Mouse (Mus musculus) midbrain, postnatal 0 days (tissue): ENCODE data around the gene Asns. TPM values are rescaled to one million over a fixed set of nuclear protein-coding genes. Genes with fewer than 3 reads are reported as not detected.
"Not testable (repeated sequence)": the region's sequence is repeated elsewhere in the genome, so short reads cannot be mapped to it uniquely, and the experiment has no call there.

Experiments used
- ATAC-seq: fragments of 200-750 bp; cut with Nextera tagmentation; 2 replicates; pipeline ENCODE4 v1.8.0; 2017; ENCODE audit warnings: moderate number of reproducible peaks, mild to moderate bottlenecking, moderate TSS enrichment, moderate library complexity; ENCODE audit not compliant: low FRiP score
- DNase-seq: peaks from one replicate; pipeline ENCODE4 v3.0.0-alpha.2; 2015; ENCODE audit warnings: low spot score
- H3K27ac ChIP-seq: fragments of 300-500 bp; sonication (generic); 2 replicates; pipeline ENCODE4 v1.5.1; 2014; ENCODE audit warnings: low read depth, mild to moderate bottlenecking, low read length, mixed read lengths
- H3K27me3 ChIP-seq: fragments of 300-500 bp; sonication (generic); 2 replicates; pipeline ENCODE4 v1.6.1; 2014; ENCODE audit warnings: low read length, control low read depth, mixed read lengths; ENCODE audit not compliant: insufficient read depth
- H3K36me3 ChIP-seq: fragments of 300-500 bp; sonication (generic); 2 replicates; pipeline ENCODE4 v1.6.1; 2014; ENCODE audit warnings: low read length, control low read depth, mixed read lengths; ENCODE audit not compliant: insufficient read depth
- H3K4me1 ChIP-seq: fragments of 300-500 bp; sonication (generic); 2 replicates; pipeline ENCODE4 v1.6.1; 2014; ENCODE audit warnings: mild to moderate bottlenecking, control low read depth, antibody characterized with exemption, low read length, mixed read lengths; ENCODE audit not compliant: insufficient read depth
- H3K4me2 ChIP-seq: fragments of 300-500 bp; sonication (generic); 2 replicates; pipeline ENCODE4 v1.6.1; 2014; ENCODE audit warnings: low read depth, mild to moderate bottlenecking, low read length, mixed read lengths; ENCODE audit not compliant: poor library complexity, severe bottlenecking
- H3K4me3 ChIP-seq: fragments of 300-500 bp; sonication (generic); 2 replicates; pipeline ENCODE4 v1.5.1; 2014; ENCODE audit warnings: low read depth, mild to moderate bottlenecking, low read length, moderate library complexity
- H3K9ac ChIP-seq: fragments of 300-500 bp; sonication (generic); replicated peaks from 2 replicates; pipeline ENCODE4 v1.6.1; 2014; ENCODE audit warnings: mild to moderate bottlenecking, low read length, moderate library complexity, mixed read lengths; ENCODE audit not compliant: poor library complexity, severe bottlenecking
- H3K9me3 ChIP-seq: fragments of 300-500 bp; sonication (generic); 2 replicates; pipeline ENCODE4 v1.6.1; 2016; ENCODE audit warnings: low read length, control low read depth
- CTCF ChIP-seq: IDR thresholded peaks from 2 replicates; pipeline ENCODE4 v1.5.1; 2016; ENCODE audit warnings: antibody characterized with exemption, mild to moderate bottlenecking
- whole genome bisulfite sequencing: fragments of 180-500 bp; shearing (Covaris S2); extraction: QIAGEN DNeasy Blood & Tissue Kit; methylation state at CpG from one replicate; pipeline ENCODE4 v1.1.7; 2014; 5-methylcytosine and 5-hydroxymethylcytosine counted together
- polyA plus RNA-seq: library from polyadenylated mRNA; unstranded; fragments of >200 nt; fragmentation: Nextera tagmentation; extraction: Ambion mirVana; gene quantifications from 2 replicates; pipeline ENCODE4 v1.2.1, GENCODE M21; 2015
- total RNA-seq: library from RNA; depleted of rRNA; stranded (reverse); fragments of >200 nt; gene quantifications from 2 replicates; pipeline ENCODE4 v1.2.3, GENCODE M21; 2014

Asns gene
- total and polyA plus RNA-seq, 2 experiments from 2014 or later: 88.7 to 132 TPM

DNA sequence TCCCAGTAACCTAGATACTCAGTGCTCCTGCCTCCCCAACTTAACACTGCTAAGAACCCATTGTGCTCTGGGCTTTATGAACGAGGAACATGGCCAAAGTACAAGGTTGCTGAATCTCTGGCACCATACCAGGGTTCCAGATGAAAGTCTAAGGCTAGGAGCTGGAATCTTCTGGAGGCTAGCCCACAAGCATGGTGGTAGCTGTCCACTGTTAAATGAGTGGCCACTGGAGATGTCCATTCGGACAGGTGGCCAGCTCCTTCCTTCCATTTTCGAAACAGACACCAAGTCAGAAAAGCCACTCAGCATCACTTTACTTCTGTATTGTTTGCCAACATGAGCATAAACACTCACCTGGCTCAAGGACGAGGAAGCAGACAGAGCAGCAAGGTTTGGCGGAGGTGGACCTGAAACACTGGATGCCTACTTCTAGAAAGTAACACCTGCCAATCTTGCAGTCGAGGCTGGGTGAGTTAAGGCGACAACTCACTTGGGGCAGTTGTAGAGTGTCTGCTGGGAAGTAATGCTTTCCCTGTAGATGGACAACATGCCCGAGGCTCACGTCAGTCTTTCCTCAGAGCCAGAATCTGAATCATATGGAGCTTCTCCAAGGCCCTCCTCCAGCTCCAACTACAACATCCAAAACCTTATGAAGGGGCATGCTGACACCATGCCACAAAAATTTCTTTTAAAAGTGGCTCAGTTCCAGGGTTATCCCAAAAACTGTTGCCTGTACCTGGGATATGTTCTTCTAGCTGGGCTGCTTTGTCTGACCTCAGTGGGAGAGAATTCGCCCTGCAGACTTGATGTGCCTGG, 20.4 kb downstream of the Asns start:
- H3K36me3 ChIP-seq: peaks cover 13% of the 10 kb centered on the region; the same call in 1 of the 2 replicates
- WGBS: 86% methylated on average over 10 of the region's 10 CpGs
- H3K27me3 ChIP-seq: no peaks in the 10 kb centered on the region
- no peaks in the 10 kb centered on the region for H3K4me1 ChIP-seq
- no peak overlapping the region for H3K27ac ChIP-seq
- H3K9me3 ChIP-seq: no peaks in the 10 kb centered on the region
- ATAC-seq: no peak
- no peak overlapping the region for H3K4me2 ChIP-seq
- no peak overlapping the region for H3K9ac ChIP-seq
- TF ChIP-seq CTCF: no peak
- DNase-seq: no peak
- no peak overlapping the region for H3K4me3 ChIP-seq

DNA sequence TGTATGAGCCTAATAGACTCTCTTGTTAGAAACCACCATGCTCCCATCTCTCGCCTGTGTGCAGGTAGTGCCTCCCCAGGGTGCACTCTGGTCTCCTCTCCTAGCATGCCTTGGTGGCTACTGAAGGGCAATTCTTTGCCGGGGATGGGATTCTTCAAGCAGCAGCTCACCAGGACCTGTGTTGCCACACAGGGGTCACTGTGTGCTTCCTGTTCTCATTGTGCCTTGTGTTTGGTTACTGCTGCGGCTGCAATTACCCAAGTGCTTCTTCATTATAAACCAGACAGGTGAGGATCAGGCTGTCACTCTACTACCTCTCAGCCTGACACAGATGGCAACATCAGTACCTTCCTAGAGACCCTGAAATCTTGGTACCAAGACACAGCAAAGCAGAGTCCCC, 21.6 kb downstream of the Asns start:
- Histone ChIP-seq H3K4me1 (no peaks in the 10 kb centered on the region), H3K4me2 (no peak overlapping the region), H3K9me3 (no peaks in the 10 kb centered on the region), H3K36me3 (peaks cover 13% of the 10 kb centered on the region; the same call in 1 of the 2 replicates), H3K27me3 (no peaks in the 10 kb centered on the region), H3K4me3 (no peak overlapping the region), H3K27ac (no peak overlapping the region), H3K9ac (no peak overlapping the region)
- ATAC-seq: no peak
- no peak for TF ChIP-seq CTCF
- WGBS: 80% methylated on average over 3 of the region's 3 CpGs
- DNase-seq: no peak

DNA sequence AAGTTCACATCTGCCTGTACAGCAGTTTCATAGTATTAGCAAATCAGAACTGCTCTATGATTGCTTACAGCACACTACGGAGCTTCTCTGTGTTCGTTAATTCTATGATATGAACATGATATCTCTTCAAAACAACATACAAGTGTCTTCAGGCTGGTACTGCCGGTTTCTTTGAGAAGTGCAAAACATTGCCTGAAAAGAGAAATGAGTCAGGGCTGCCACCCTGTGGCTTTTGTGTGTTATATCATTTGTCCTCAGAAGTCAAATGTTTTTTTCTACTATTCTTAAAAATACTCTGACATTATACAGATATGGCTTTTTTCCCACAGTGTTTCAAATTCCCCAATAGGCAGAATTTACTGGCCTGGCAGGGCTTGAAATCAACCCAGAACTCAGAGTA, 22.5 kb downstream of the Asns start:
- no peaks in the 10 kb centered on the region for H3K4me1 ChIP-seq
- WGBS: 44% methylated on average over 3 of the region's 3 CpGs
- H3K4me3 ChIP-seq: no peak overlapping the region
- no peak overlapping the region for H3K9ac ChIP-seq
- H3K4me2 ChIP-seq: no peak overlapping the region
- peak; percentile 68 for DNase-seq
- no peaks in the 10 kb centered on the region for H3K27me3 ChIP-seq
- peaks cover 13% of the 10 kb centered on the region; the same call in 1 of the 2 replicates for H3K36me3 ChIP-seq
- ATAC-seq: peak; percentile 20
- no peaks in the 10 kb centered on the region for H3K9me3 ChIP-seq
- H3K27ac ChIP-seq: no peak overlapping the region
- peak; percentile 78 for TF ChIP-seq CTCF

DNA sequence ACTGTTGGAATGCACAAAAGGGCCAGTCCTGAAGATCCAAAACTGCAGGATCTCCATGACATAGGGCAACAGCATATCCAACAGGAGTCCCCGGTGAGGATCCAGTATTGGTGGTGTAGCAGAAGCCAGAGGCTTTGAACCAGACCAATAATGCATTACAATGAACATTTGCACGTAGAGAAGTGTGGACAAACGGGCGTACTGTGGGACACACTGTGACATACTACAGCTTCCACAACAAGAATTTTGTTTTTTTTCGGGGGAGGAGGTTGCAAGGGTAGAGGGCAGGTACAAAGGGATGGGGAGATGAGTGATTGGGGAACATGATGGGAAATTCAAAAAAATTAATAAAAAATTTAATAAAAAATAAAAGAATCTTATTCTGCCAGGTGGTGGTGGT, 23.3 kb downstream of the Asns start:
- Histone ChIP-seq H3K9ac (no peak overlapping the region), H3K4me1 (no peaks in the 10 kb centered on the region), H3K4me3 (no peak overlapping the region), H3K27me3 (no peaks in the 10 kb centered on the region), H3K27ac (no peak overlapping the region), H3K36me3 (peaks cover 8% of the 10 kb centered on the region; the same call in 1 of the 2 replicates), H3K9me3 (no peaks in the 10 kb centered on the region), H3K4me2 (no peak overlapping the region)
- DNase-seq (no peak), ATAC-seq (no peak)
- WGBS: 90% methylated on average over 5 of the region's 5 CpGs
- TF ChIP-seq CTCF: no peak

DNA sequence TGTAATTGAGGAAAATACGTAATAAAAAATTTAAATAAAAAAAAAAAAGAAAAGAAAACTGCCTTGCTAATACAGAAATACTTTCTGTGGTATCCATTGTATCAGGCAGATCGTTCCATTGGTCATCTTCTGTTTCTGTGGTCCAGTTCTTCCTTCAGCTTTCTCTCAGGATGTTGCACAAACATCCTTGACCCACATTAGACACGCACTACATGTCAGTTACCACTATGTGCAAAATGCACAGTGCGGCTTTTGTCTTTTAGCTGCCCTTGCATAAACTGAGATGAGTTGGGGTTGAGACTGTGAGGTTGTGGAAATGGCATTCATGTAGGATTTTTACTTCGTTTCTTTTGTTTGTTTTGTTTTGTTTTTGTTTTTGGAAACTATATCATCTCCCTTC, 24.7 kb downstream of the Asns start:
- Histone ChIP-seq H3K9ac (no peak overlapping the region), H3K36me3 (peaks cover 8% of the 10 kb centered on the region; the same call in 1 of the 2 replicates), H3K4me1 (no peaks in the 10 kb centered on the region), H3K27ac (no peak overlapping the region), H3K27me3 (no peaks in the 10 kb centered on the region), H3K4me2 (no peak overlapping the region), H3K4me3 (no peak overlapping the region), H3K9me3 (no peaks in the 10 kb centered on the region)
- WGBS: 80% methylated on average over 5 of the region's 5 CpGs
- DNase-seq (no peak), ATAC-seq (no peak)
- TF ChIP-seq CTCF: no peak

DNA sequence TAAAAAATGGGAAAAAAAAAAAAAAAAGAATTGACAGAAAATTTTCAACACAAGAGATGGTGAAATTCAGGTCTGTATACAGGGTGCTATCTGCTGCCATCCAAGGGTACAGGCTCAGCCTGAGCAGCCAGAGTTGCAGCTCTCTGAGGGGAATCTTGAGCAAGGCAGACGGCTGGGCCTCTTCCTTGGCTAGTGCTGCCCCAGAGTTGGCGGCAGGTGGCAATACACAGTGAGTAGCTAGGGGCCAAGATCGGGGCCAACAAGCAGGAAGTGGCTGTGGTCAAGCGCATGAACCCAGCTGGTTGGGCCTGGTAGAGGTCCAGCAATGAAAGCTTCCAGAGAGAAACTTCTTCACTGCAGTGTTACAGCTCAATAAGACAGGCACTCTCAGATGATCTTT, 27.2 kb downstream of the Asns start:
- not testable (repeated sequence) for H3K9me3 ChIP-seq, H3K4me2 ChIP-seq, H3K36me3 ChIP-seq, DNase-seq, H3K4me1 ChIP-seq, H3K9ac ChIP-seq, H3K27ac ChIP-seq, H3K27me3 ChIP-seq, H3K4me3 ChIP-seq, ATAC-seq
- 97% methylated on average over 3 of the region's 4 CpGs for WGBS
